Comparison of ENCODE assay signal across 15 mouse cellular contexts in genomic region chr5:126230768-126231167, GRCm38 (mm10).
"Had no signal": no experiment of that assay in that cellular context is flagged by ENCODE, and none has a peak within 500 bp of the region (broad histone marks: within the 10 kb centered on the region; RNA-seq: fewer than 3 reads in every experiment).

No protein-coding gene starts in this region.

- H3K9me3 ChIP-seq: lung, embryonic 15.5 days; midbrain, embryonic 13.5 days; midbrain, embryonic 15.5 days; neural tube, embryonic 12.5 days had no signal

- DNase-seq: liver, postnatal 0 days; lung, adult 2 months; lung, postnatal 14 days; lung, postnatal 36 days; right cerebral cortex, postnatal 14 days; spleen, adult 18-20 months; thymus, adult 18-20 months; thymus, postnatal 14 days; thymus, postnatal 4 days had no signal

- H3K4me1 ChIP-seq: lung, embryonic 15.5 days; megakaryocyte, embryonic 14.5 days; midbrain, embryonic 13.5 days; midbrain, embryonic 15.5 days; neural tube, embryonic 12.5 days had no signal

- H3K36me3 ChIP-seq: lung, embryonic 15.5 days; midbrain, embryonic 13.5 days; midbrain, embryonic 15.5 days; neural tube, embryonic 12.5 days had no signal

- H3K27ac ChIP-seq: lung, embryonic 15.5 days; macrophage; midbrain, embryonic 13.5 days; midbrain, embryonic 15.5 days; neural tube, embryonic 12.5 days had no signal

- H3K9ac ChIP-seq: liver, postnatal 0 days; lung, embryonic 15.5 days; midbrain, embryonic 13.5 days; midbrain, embryonic 15.5 days; neural tube, embryonic 12.5 days had no signal

- H3K4me3 ChIP-seq: lung, embryonic 15.5 days; megakaryocyte, embryonic 14.5 days; midbrain, embryonic 13.5 days; midbrain, embryonic 15.5 days; neural tube, embryonic 12.5 days had no signal
